Mouse (Mus musculus) C2C12 (cell line): ENCODE data around the gene Foxj2. TPM values are rescaled to one million over a fixed set of nuclear protein-coding genes. Genes with fewer than 3 reads are reported as not detected.

Source experiments
- H3K27me3 ChIP-seq: one replicate; pipeline ENCODE4 v1.6.1; 2011; ENCODE audit not compliant: control insufficient read depth, insufficient read depth, insufficient read length
- H3K36me3 ChIP-seq: one replicate; pipeline ENCODE4 v1.6.1; 2011; ENCODE audit not compliant: control insufficient read depth, insufficient read depth
- H3K4me3 ChIP-seq: one replicate; pipeline ENCODE4 v1.5.1; 2011; ENCODE audit warnings: mild to moderate bottlenecking, control low read depth; ENCODE audit not compliant: poor library complexity, insufficient read depth, severe bottlenecking
- H3K79me2 ChIP-seq: one replicate; pipeline ENCODE4 v1.6.1; 2011; ENCODE audit not compliant: control insufficient read depth, insufficient read depth
- H3K79me3 ChIP-seq: one replicate; pipeline ENCODE4 v1.6.1; 2011; ENCODE audit warnings: low read depth, control low read depth
- H3ac ChIP-seq: one replicate; pipeline ENCODE3; 2011; ENCODE audit warnings: low read depth; ENCODE audit not compliant: control insufficient read depth, insufficient read length
- CEBPB ChIP-seq: IDR thresholded peaks from one replicate; pipeline ENCODE4 v1.6.1; 2011; ENCODE audit warnings: low read depth, mild to moderate bottlenecking, control low read depth, moderate library complexity
- CTCF ChIP-seq: IDR thresholded peaks from one replicate; pipeline ENCODE4 v1.5.1; 2011; ENCODE audit not compliant: control insufficient read depth, insufficient read depth, insufficient read length
- FOSL1 ChIP-seq: IDR thresholded peaks from one replicate; pipeline ENCODE4 v1.8.0; 2011; ENCODE audit warnings: mild to moderate bottlenecking, low read length; ENCODE audit not compliant: poor library complexity, insufficient read depth, severe bottlenecking
- MAX ChIP-seq: IDR thresholded peaks from one replicate; pipeline ENCODE4 v1.6.1; 2011; ENCODE audit warnings: mild to moderate bottlenecking, control low read depth
- MYOD1 ChIP-seq: IDR thresholded peaks from one replicate; pipeline ENCODE4 v1.6.1; 2011; ENCODE audit warnings: low read depth; ENCODE audit not compliant: control insufficient read depth, insufficient read length
- MYOG ChIP-seq: IDR thresholded peaks from one replicate; pipeline ENCODE4 v1.6.1; 2011; ENCODE audit not compliant: control insufficient read depth, insufficient read length; ENCODE audit errors: extremely low read depth
- USF1 ChIP-seq: IDR thresholded peaks from one replicate; pipeline ENCODE4 v1.6.1; 2011; ENCODE audit warnings: low read depth, mild to moderate bottlenecking, control low read depth, moderate library complexity
- microRNA-seq: library from miRNA; unstranded; fragments of <30 nt; microRNA quantifications from one replicate; pipeline ENCODE4, GENCODE M21; 2019; ENCODE audit warnings: borderline microRNAs expressed
- polyA plus RNA-seq: library from polyadenylated mRNA; unstranded; fragments of >200 nt; fragmentation: generic; extraction: Trizol; gene quantifications from one replicate; pipeline ENCODE4 v1.2.1, GENCODE M21; 2012; ENCODE audit warnings: missing spikeins

The Foxj2 gene
- polyA plus RNA-seq, 1 experiment: 6.5 TPM

- no peaks in the 10 kb centered on the region for H3K27me3 ChIP-seq
- peaks cover 79% of the 10 kb centered on the region for H3K36me3 ChIP-seq
- peaks cover 59% of the 10 kb centered on the region for H3K79me2 ChIP-seq
- H3K4me3 ChIP-seq: no peak overlapping the region
- TF ChIP-seq MYOD1: no peak
- no peak for TF ChIP-seq FOSL1
- no peak for TF ChIP-seq CTCF
- TF ChIP-seq CEBPB: no peak
- TF ChIP-seq USF1: no peak
- TF ChIP-seq MAX: no peak
- no peak for TF ChIP-seq MYOG
- no peak overlapping the region for H3ac ChIP-seq
- peaks cover 47% of the 10 kb centered on the region for H3K79me3 ChIP-seq
Measured at GRCm38 (mm10) chr6:122879781-122880505, 60.2 kb downstream of the Foxj2 start.

- H3K36me3 ChIP-seq: peaks cover 82% of the 10 kb centered on the region
- TF ChIP-seq MAX (no peak), FOSL1 (no peak), MYOG (no peak), CEBPB (no peak), MYOD1 (no peak), USF1 (no peak), CTCF (no peak)
Measured at GRCm38 (mm10) chr6:122881287-122881686, 61.6 kb downstream of the Foxj2 start.

GRCm38 (mm10) chr6:122883603-122884002 is 63.9 kb downstream of the Foxj2 start:
- H3K27me3 ChIP-seq: no peaks in the 10 kb centered on the region
- no peak overlapping the region for H3K4me3 ChIP-seq
- H3ac ChIP-seq: no peak overlapping the region
- peaks cover 12% of the 10 kb centered on the region for H3K79me3 ChIP-seq
- peaks cover 86% of the 10 kb centered on the region for H3K36me3 ChIP-seq
- peaks cover 22% of the 10 kb centered on the region for H3K79me2 ChIP-seq
- TF ChIP-seq CTCF: no peak
- TF ChIP-seq MYOG: no peak
- no peak for TF ChIP-seq CEBPB
- no peak for TF ChIP-seq FOSL1
- no peak for TF ChIP-seq MYOD1
- no peak for TF ChIP-seq USF1
- TF ChIP-seq MAX: no peak

More at GRCm38 (mm10) chr6:122881287-122881686, 61.6 kb downstream of the Foxj2 start:
- Histone ChIP-seq H3K79me3 (peaks cover 34% of the 10 kb centered on the region), H3K4me3 (no peak overlapping the region), H3ac (no peak overlapping the region), H3K27me3 (no peaks in the 10 kb centered on the region), H3K79me2 (peaks cover 46% of the 10 kb centered on the region)

GRCm38 (mm10) chr6:122889599-122889998 is 69.9 kb downstream of the Foxj2 start:
- H3K36me3 ChIP-seq: peaks cover 66% of the 10 kb centered on the region
- H3K79me2 ChIP-seq: no peaks in the 10 kb centered on the region
- H3K79me3 ChIP-seq: no peaks in the 10 kb centered on the region
- TF ChIP-seq CTCF (no peak), USF1 (no peak), MYOD1 (no peak), FOSL1 (no peak), CEBPB (no peak), MYOG (no peak), MAX (no peak)
- no peaks in the 10 kb centered on the region for H3K27me3 ChIP-seq
- H3K4me3 ChIP-seq: no peak overlapping the region
- no peak overlapping the region for H3ac ChIP-seq

GRCm38 (mm10) chr6:122892442-122893049 is 72.8 kb downstream of the Foxj2 start:
- Histone ChIP-seq H3K79me3 (no peaks in the 10 kb centered on the region), H3K36me3 (peaks cover 50% of the 10 kb centered on the region), H3K79me2 (no peaks in the 10 kb centered on the region), H3K4me3 (no peak overlapping the region), H3K27me3 (no peaks in the 10 kb centered on the region), H3ac (no peak overlapping the region)
- no peak for TF ChIP-seq FOSL1
- TF ChIP-seq CTCF: peak; percentile 69
- no peak for TF ChIP-seq CEBPB

Small RNAs within 50 kb of the gene (microRNA-seq; reads per million reads assigned to microRNA genes)
- 0.16 reads per million for gene Mir7231

Other genes starting within 250 kb of the Foxj2 start
- gene Apobec1, start 217.5 kb upstream of the Foxj2 start, polyA plus RNA-seq: 1.1 TPM
- not detected for gene Gdf3, start 209.8 kb upstream of the Foxj2 start, polyA plus RNA-seq
- gene Dppa3, start 193.5 kb upstream of the Foxj2 start, polyA plus RNA-seq: not detected
- 0.27 TPM for gene Nanog, start 112.4 kb upstream of the Foxj2 start, polyA plus RNA-seq
- 0.66 TPM for gene Slc2a3, start 18.3 kb upstream of the Foxj2 start, polyA plus RNA-seq
- 0.91 TPM for gene C3ar1, start 36.2 kb downstream of the Foxj2 start, polyA plus RNA-seq
- gene Necap1, start 54.6 kb downstream of the Foxj2 start, polyA plus RNA-seq: 17.7 TPM
- not detected for gene Clec4a1, start 101.9 kb downstream of the Foxj2 start, polyA plus RNA-seq
- gene Clec4a3, start 132.6 kb downstream of the Foxj2 start, polyA plus RNA-seq: not detected
- gene Clec4a4, start 170.5 kb downstream of the Foxj2 start, polyA plus RNA-seq: not detected
- gene Clec4b1, start 230.0 kb downstream of the Foxj2 start, polyA plus RNA-seq: not detected